Mouse (Mus musculus): ENCODE results near the gene Mxi1.

Gene Mxi1

GRCm38 (mm10) chr19:53364551-53364950, 54.2 kb downstream of the Mxi1 start:
- in situ Hi-C loops (cut with MboI, MseI): loop anchor here (5.0 kb wide), 1 partner anchor 117 kb away; no protein-coding TSS in a partner anchor

- in situ Hi-C loops (cut with MboI, MseI): loop anchor here (5.0 kb wide), 1 partner anchor 118 kb away; no protein-coding TSS in a partner anchor
These were observed 54.6 kb downstream of the Mxi1 start for GRCm38 (mm10) chr19:53364963-53365362.

- in situ Hi-C loops (cut with MboI, MseI): no loop called here
These were observed 55.9 kb downstream of the Mxi1 start for GRCm38 (mm10) chr19:53366057-53366775.

DNA sequence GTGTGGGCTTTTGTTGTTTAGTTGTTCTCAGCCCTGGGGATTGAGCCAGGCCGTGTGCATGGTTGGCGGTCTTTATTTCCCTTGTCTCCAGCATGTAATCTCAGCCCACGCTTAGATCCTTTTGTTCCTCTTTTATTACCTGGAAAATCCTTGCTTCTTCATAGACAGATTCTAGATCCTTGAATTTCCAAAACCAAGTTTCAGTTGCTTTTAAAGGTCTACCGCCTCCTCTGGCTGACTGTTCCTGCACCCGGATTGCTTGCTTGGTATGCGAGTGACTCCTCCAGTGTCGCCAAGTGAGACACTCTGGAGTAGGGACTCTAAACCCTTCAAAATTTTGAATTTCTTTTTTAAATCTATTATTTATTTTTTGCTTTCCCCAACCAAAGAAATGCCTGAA, 56.6 kb downstream of the Mxi1 start:
- in situ Hi-C loops (cut with MboI, MseI): no loop called here

- in situ Hi-C loops (cut with MboI, MseI): no loop called here
These were observed 59.2 kb downstream of the Mxi1 start for GRCm38 (mm10) chr19:53369469-53370043.

DNA sequence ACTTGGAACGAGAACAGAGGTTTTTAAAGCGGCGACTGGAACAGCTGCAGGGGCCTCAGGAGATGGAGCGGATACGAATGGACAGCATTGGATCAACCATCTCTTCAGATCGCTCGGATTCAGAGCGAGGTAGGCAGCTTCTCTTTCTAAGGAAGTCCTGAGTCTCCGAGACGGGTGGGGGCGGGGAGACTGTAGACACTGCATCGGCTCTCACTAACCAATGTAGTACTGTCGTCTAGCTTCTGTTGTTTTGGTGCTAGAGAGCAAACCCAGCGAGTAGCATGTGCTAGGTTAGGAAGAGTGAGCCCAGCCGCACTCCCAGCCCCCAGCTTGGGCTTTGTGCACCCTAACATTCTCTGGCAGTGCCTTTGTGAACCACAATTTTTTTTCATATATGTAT, 59.9 kb downstream of the Mxi1 start:
- in situ Hi-C loops (cut with MboI, MseI): no loop called here

DNA sequence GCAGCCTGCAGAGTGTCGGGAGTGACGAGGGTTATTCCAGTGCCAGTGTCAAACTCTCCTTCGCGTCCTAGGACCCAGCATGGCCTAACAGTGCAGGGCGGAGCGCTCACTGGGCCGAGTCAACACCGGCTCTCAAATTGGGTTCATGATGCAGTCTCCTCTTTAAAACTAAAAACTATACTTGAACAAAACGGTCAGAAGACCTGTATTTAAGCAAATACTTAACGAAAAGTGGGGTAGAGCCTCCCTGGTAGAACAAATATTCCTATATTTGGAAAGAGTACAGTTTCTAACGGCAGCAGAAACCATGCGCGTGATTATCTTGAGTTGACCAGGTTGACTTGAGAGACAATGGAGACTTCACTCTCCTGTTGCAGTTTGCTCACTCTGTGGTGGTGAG, 61.3 kb downstream of the Mxi1 start, which contains the start of gene Gm10197:
Gene Gm10197, minus strand, starts transcription at position 101 of the 400 bp plus-strand sequence.
- in situ Hi-C loops (cut with MboI, MseI): no loop called here

GRCm38 (mm10) chr19:53373570-53373969, 63.3 kb downstream of the Mxi1 start:
- in situ Hi-C loops (cut with MboI, MseI): no loop called here

DNA sequence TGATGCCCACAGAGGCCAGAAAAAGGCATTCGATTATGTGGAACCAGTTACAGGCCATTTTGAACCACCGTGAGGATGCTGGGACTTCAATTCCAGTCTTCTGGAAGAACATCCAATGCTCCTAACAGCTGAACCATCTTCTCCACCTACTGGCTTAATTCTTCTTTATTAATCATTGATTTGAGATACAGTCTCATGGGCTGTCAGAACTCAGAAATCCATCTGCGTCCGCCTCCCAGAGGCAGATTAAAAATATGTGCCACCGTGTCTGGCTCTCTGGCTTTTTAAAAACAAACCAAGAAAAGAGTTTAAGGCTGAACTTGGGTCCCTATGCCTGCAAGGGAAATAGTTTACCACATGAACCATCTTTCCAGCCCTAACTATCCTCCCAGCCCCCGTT, 65.0 kb downstream of the Mxi1 start:
- in situ Hi-C loops (cut with MboI, MseI): no loop called here

DNA sequence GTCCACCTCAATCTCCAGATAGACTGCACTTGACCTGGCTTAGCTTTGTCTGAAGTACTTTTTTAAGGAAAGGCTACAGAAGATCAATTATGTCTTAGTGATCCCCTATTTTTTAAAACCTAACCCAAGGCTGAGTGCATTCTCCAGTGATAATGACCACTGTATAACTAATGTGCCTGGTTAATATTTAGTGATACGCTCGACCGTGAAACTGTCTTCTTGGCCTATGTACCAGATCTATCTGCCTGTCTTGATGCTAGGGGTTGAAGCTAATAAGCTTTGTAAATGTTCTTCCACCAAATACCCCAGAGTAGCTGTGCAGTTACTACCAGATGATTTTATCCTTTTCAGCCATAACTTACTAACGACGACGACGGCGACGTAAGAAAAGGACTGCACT, 65.5 kb downstream of the Mxi1 start:
- in situ Hi-C loops (cut with MboI, MseI): no loop called here

DNA sequence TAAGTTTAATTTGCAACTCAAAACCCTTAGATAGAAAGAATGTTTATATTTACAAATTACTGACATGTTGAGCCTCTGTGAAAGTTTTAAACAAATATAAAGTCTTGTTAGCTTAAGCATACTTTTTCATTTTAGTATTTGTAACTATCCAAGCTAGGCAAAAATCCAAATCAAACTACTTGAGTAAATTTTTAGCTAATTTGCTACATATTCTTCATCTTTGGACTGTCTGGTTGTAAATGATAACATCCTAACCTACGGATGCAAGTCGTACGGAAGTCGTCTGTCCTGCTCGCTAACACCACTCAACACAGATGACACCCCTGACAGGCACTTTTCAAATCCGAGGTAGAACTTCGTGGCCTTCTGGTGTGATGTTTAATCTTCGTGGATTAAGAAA, 67.3 kb downstream of the Mxi1 start:
- in situ Hi-C loops (cut with MboI, MseI): no loop called here

DNA sequence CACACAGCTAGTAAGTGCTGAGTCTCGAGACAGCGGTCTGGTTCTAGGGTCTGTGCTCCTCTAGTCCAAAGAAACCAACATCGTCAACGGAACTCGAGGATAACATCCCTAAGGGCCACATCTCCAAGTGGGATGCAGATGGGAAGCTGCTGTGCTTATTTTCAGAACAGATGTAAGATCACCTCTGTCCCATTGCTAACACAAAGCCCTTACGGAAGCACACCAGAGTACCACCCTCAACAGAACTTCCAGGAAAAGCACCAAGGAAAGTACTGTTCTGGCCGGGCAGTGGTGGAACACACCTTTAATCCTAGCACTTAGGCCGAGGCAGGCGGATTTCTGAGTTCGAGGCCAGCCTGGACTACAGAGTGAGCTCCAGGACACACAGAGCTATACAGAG, 68.1 kb downstream of the Mxi1 start:
- in situ Hi-C loops (cut with MboI, MseI): no loop called here

DNA sequence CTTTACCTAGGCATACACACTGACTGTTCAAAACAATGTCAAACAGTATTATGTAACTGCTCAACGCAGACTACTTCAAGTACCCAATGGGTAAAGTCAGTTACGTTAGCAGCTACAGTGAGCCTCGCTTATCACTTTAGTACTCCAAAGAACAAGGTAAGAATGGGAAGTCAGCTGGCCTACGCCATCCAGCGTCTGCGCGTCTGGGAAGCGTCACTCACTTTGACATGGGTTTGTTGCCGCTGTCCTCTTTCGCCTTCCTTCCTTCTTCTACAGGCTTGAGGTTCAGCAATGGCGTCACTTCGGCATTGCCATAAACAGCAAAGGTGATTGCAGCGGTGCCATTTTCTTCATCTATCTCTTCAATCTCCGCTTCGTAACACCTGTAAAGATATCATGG, 73.0 kb downstream of the Mxi1 start:
- in situ Hi-C loops (cut with MboI, MseI): no loop called here

DNA sequence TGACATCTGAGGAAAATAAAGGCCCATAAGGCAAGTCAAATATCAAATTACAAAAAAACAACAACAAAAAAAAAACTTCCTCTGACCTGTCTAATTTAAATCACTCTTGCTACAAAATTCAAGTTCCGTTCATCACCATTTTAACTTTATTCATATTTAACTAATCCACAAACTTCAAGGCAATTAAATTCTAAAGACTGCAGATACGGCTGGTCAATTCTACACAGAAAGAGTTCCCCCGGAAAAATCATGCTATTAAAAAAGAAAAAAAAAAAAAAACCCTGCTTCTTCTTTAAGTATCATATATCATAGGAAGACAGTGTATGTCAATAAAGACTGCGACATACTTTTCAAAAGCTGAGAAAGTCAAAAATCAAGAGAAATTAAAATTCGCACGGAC, 79.1 kb downstream of the Mxi1 start:
- in situ Hi-C loops (cut with MboI, MseI): no loop called here

DNA sequence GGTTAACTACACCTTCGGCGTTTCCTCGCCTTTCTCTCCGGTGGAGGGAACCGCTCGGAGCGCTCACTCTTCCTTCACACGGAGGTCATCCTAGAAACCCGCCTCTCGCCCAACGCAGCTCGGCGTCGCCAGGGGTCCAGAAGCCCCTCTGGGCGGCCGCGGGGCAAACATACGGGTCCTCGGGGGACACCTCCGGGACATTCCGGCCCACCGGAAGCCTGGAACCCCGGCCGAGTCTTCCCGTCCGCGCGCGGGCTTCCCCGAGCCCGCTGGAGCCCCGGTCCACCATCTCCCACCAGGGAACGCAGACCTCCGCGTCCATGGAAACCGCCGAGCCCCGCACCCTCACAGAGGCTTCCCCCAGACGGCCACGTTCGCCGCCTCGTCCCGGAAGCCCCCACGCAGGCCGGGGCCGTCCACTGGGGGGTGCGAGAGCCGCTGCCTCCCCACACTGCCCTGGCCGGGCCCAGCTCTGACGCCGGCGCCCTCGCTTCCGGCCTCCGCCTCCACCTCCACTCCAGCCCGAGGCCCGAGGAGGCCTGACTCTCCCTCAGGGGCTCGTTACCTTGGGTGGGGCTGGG, 79.6 kb downstream of the Mxi1 start:
- in situ Hi-C loops (cut with MboI, MseI): loop anchor here (5.0 kb wide), 1 partner anchor 147 kb away; no protein-coding TSS in a partner anchor

- in situ Hi-C loops (cut with MboI, MseI): loop anchor here (5.0 kb wide), 1 partner anchor 147 kb away; no protein-coding TSS in a partner anchor
These were observed 80.2 kb downstream of the Mxi1 start, which contains the start of gene Smndc1 for GRCm38 (mm10) chr19:53390495-53391007. Smndc1 (minus strand) TSS chr19:53390578.

- in situ Hi-C loops (cut with MboI, MseI): loop anchor here (5.0 kb wide), 1 partner anchor 146 kb away; no protein-coding TSS in a partner anchor
These were observed 81.1 kb downstream of the Mxi1 start for GRCm38 (mm10) chr19:53391386-53391785.

DNA sequence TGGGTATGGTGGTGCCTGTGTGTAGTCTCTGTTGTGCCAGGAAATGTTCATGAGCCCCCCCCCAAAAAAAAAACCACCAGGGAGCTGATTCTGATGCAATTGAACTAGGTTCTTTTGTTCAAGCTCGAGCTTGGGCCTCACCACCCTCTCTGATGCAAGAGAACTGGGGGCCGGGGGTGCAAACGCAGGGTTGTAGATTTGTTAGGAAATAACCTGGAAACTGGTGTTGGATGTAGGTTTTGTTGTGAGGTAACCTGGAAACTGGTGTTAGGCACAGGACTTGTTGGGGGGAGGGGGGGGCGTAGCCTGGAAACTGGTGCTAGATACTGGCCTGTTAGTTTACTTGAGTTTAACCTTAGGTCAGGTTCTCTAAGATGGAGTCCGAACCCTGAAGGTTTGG, 81.5 kb downstream of the Mxi1 start:
- in situ Hi-C loops (cut with MboI, MseI): loop anchor here (5.0 kb wide), 1 partner anchor 146 kb away; no protein-coding TSS in a partner anchor

GRCm38 (mm10) chr19:53392781-53393343, 82.5 kb downstream of the Mxi1 start:
- in situ Hi-C loops (cut with MboI, MseI): loop anchor here (5.0 kb wide), 1 partner anchor 144 kb away; no protein-coding TSS in a partner anchor

GRCm38 (mm10) chr19:53393646-53394045, 83.3 kb downstream of the Mxi1 start:
- in situ Hi-C loops (cut with MboI, MseI): loop anchor here (5.0 kb wide), 1 partner anchor 144 kb away; no protein-coding TSS in a partner anchor

GRCm38 (mm10) chr19:53394552-53394951, 84.2 kb downstream of the Mxi1 start:
- in situ Hi-C loops (cut with MboI, MseI): loop anchor here (5.0 kb wide), 1 partner anchor 143 kb away; no protein-coding TSS in a partner anchor

- in situ Hi-C loops (cut with MboI, MseI): loop anchor here (5.0 kb wide), 2 partner anchors 142 to 182 kb away; no protein-coding TSS in a partner anchor
These were observed 84.6 kb downstream of the Mxi1 start for GRCm38 (mm10) chr19:53394956-53395355.
